Mouse (Mus musculus) forebrain, embryonic 16.5 days (tissue): ENCODE data around the gene Rnf220. TPM values are rescaled to one million over a fixed set of nuclear protein-coding genes. Genes with fewer than 3 reads are reported as not detected.

Experiments
- ATAC-seq: fragments of 200-750 bp; cut with Nextera tagmentation; 2 replicates; pipeline ENCODE4 v1.8.0; 2017; ENCODE audit warnings: mild to moderate bottlenecking, moderate library complexity
- H3K27ac ChIP-seq: fragments of 300-500 bp; sonication (generic); 2 replicates; pipeline ENCODE4 v1.5.1; 2014; ENCODE audit warnings: low read length, control low read depth
- H3K27me3 ChIP-seq: fragments of 300-500 bp; sonication (generic); replicated peaks from 2 replicates; pipeline ENCODE4 v1.6.1; 2014; ENCODE audit warnings: low read length; ENCODE audit not compliant: control insufficient read depth, insufficient read depth
- H3K36me3 ChIP-seq: fragments of 300-500 bp; sonication (generic); 2 replicates; pipeline ENCODE4 v1.6.1; 2014; ENCODE audit not compliant: control insufficient read depth, insufficient read depth
- H3K4me1 ChIP-seq: fragments of 300-500 bp; sonication (generic); replicated peaks from 2 replicates; pipeline ENCODE4 v1.6.1; 2014; ENCODE audit warnings: low read length; ENCODE audit not compliant: control insufficient read depth, insufficient read depth
- H3K4me2 ChIP-seq: fragments of 300-500 bp; sonication (generic); 2 replicates; pipeline ENCODE4 v1.6.1; 2014; ENCODE audit warnings: mild to moderate bottlenecking, low read length, control low read depth
- H3K4me3 ChIP-seq: fragments of 300-500 bp; sonication (generic); replicated peaks from 2 replicates; pipeline ENCODE4 v1.5.1; 2014; ENCODE audit warnings: mild to moderate bottlenecking, low read length, control low read depth
- H3K9ac ChIP-seq: fragments of 300-500 bp; sonication (generic); replicated peaks from 2 replicates; pipeline ENCODE4 v1.6.1; 2014; ENCODE audit warnings: low read depth, low read length, control low read depth
- H3K9me3 ChIP-seq: fragments of 300-500 bp; sonication (generic); 2 replicates; pipeline ENCODE4 v1.6.1; 2016; ENCODE audit warnings: low read length; ENCODE audit not compliant: control insufficient read depth
- WGBS: fragments of 180-500 bp; shearing (Covaris S2); extraction: QIAGEN DNeasy Blood & Tissue Kit; methylation state at CpG from one replicate; pipeline ENCODE4 v1.1.7; 2014; 5-methylcytosine and 5-hydroxymethylcytosine counted together
- polyA plus RNA-seq: library from polyadenylated mRNA; unstranded; fragments of >200 nt; fragmentation: Nextera tagmentation; extraction: Ambion mirVana; gene quantifications from 2 replicates; pipeline ENCODE4 v1.2.1, GENCODE M21; 2015

Gene Rnf220
- polyA plus RNA-seq, 1 experiment from 2014 or later: 129 TPM

DNA sequence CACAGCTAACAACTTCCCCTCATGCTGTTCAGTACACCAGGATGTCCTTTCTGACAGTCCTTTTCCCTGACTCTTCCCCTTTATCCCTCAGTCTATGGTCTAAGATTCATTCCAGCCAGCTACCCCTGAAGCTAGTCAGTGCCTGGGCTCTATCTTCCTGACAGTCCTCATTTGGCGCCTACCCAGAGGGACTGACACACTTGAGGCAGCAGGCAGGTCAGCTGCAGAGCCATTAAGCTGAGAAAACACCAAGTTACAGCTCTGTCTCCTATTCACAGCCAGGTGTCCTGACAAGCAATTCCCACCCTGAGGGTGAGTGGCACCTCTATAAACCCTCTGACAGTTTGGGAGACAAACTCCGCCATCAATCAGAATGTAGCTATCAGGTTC is 217.6 kb downstream of the Rnf220 start:
- ATAC-seq: no peak
- H3K9me3 ChIP-seq: peaks cover 5% of the 10 kb centered on the region; the same call in 1 of the 2 replicates
- no peak overlapping the region for H3K27ac ChIP-seq
- H3K4me3 ChIP-seq: no peak overlapping the region
- 84% methylated on average over 2 of the region's 2 CpGs for WGBS
- peaks cover 29% of the 10 kb centered on the region for H3K36me3 ChIP-seq
- H3K4me2 ChIP-seq: no peak overlapping the region
- no peak overlapping the region for H3K9ac ChIP-seq
- H3K4me1 ChIP-seq: peaks cover 25% of the 10 kb centered on the region
- no peaks in the 10 kb centered on the region for H3K27me3 ChIP-seq

DNA sequence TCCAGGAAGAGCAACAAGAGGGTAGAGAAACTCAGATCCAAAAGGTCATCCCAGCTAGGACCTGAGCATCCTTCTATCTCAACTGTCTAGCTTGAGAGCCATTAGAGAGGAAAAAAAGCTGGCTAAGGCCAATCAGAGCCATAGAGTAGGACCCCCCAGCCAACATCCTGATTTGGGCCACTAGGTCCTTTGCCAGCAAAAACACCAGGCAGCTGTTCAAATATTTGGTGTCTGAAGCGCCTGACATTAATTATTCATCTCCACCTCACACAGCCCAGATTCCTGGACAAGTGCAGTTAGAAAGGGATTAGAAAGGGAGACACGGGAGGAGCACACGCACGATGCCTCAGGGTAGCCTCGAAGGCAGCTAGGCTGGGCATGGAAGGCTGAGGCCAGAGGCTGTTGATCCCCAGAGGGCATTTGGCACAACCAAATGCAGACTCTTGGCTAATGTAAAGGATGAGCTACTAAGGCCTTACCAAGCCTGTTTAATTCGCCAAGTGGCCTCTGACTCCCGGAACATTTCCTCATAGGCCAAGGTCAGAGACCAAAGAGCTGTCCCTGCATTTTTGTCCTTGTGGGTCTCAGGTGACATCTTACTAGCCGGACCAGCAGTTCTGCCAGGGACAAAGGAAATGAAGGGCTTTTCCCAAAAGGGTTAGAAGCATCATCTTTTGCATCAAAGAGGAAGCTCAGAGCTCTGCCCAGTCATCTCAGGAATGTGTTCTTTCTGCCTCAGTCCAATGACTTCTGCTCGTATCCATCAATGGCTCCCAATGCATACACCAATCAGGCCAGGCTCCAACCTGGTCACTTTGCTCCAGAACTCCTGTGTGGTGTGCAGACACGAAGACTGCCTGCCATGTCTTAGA is 218.2 kb downstream of the Rnf220 start:
- Histone ChIP-seq H3K27ac (no peak overlapping the region), H3K9ac (no peak overlapping the region), H3K27me3 (no peaks in the 10 kb centered on the region), H3K4me3 (no peak overlapping the region), H3K4me2 (no peak overlapping the region), H3K36me3 (peaks cover 33% of the 10 kb centered on the region), H3K9me3 (peaks cover 10% of the 10 kb centered on the region; the same call in 1 of the 2 replicates), H3K4me1 (peaks cover 19% of the 10 kb centered on the region)
- 82% methylated on average over 10 of the region's 10 CpGs for WGBS
- ATAC-seq: no peak

DNA sequence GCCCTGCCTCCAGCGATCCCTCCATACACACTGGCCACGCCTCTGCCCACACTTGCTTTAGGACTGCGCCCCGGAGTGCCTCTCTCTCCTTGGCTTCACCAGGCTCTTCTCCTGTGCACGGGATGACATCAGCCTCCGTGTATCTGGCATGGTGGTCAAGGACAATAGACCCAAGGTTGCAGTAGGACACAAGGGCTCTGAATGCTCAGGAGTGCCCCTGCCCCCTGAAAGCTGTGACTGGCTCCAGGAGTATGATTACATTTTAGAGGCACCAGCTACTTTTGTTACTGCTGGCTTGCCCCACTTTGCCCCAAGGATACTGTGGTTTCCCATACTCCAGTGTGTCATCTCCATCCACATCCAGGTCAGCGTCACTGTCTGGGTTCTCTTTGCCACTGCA is 219.2 kb downstream of the Rnf220 start:
- no peak overlapping the region for H3K27ac ChIP-seq
- peaks cover 37% of the 10 kb centered on the region for H3K36me3 ChIP-seq
- H3K4me1 ChIP-seq: peaks cover 13% of the 10 kb centered on the region
- peaks cover 10% of the 10 kb centered on the region; the same call in 1 of the 2 replicates for H3K9me3 ChIP-seq
- no peak for ATAC-seq
- WGBS: 96% methylated on average over 7 of the region's 7 CpGs
- H3K27me3 ChIP-seq: no peaks in the 10 kb centered on the region
- no peak overlapping the region for H3K4me2 ChIP-seq
- no peak overlapping the region for H3K4me3 ChIP-seq
- no peak overlapping the region for H3K9ac ChIP-seq

DNA sequence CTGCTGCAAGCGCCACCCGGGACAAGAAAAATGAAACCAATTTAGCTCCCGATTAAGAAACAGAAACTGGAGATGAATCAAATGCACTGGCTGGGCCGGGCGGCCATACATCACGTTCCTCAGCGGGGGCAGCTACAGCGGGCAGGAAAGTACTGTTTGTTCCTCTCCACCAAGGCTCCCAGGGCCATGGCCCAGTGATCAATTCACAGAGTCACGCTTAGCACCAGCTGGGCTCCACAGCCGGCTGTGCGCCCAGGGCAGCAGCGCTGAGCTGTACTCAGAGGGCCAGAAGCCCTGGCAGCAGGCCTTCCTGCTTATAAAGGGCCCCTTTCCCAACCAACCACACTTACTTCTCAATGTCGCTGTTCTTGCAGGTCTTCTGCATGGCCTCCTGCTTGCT is 219.8 kb downstream of the Rnf220 start:
- H3K4me3 ChIP-seq: no peak overlapping the region
- no peaks in the 10 kb centered on the region for H3K27me3 ChIP-seq
- ATAC-seq: no peak
- H3K4me2 ChIP-seq: no peak overlapping the region
- H3K27ac ChIP-seq: no peak overlapping the region
- H3K9ac ChIP-seq: no peak overlapping the region
- peaks cover 13% of the 10 kb centered on the region for H3K4me1 ChIP-seq
- 92% methylated on average over 13 of the region's 13 CpGs for WGBS
- H3K36me3 ChIP-seq: peaks cover 38% of the 10 kb centered on the region
- peaks cover 10% of the 10 kb centered on the region; the same call in 1 of the 2 replicates for H3K9me3 ChIP-seq

DNA sequence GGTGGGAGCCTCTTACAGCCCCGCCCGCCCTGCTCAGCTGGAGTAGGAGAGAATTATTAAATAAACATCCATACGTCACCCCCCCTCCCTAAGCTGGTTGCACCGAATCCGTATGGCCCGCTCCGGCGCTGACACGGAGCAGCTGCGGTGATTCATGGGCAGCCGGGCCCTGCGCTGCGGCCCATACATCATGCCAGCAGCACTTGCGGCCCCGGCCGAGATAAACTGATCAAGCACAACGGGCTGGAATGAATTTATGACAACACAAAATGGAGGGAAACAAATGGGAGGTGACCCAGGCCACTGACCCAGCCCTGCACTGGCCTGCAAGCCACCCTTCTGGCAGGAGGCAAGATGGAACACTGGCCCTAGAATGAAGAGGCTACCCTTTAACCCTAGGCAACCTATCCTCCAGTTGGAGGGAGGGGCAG is 220.6 kb downstream of the Rnf220 start:
- Histone ChIP-seq H3K27ac (no peak overlapping the region), H3K9ac (no peak overlapping the region), H3K9me3 (peaks cover 10% of the 10 kb centered on the region; the same call in 1 of the 2 replicates), H3K36me3 (peaks cover 41% of the 10 kb centered on the region), H3K4me1 (peaks cover 10% of the 10 kb centered on the region), H3K27me3 (no peaks in the 10 kb centered on the region), H3K4me2 (no peak overlapping the region), H3K4me3 (no peak overlapping the region)
- no peak for ATAC-seq
- 96% methylated on average over 17 of the region's 17 CpGs for WGBS

DNA sequence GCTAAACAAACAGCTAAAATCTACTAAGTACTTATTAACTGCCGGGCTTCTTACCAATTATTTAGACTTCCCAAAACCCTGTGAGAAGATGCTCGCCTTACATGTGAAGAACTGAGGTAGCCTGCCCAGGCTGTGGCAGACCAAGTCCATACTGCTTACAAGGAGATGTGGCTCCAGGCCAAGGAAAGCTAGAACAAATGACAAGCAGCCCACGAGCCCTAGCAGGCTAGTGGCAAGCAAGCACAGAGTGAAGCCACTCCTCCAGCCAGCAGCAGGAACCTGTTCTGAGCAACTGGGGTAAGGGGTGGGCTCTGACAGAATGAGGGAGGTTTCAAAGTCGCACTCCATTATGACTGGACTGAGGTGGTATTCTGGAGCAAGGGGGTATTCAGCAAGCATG is 222.1 kb downstream of the Rnf220 start:
- ATAC-seq: no peak
- H3K4me2 ChIP-seq: no peak overlapping the region
- H3K4me1 ChIP-seq: no peaks in the 10 kb centered on the region; the same call in 1 of the 2 replicates
- H3K36me3 ChIP-seq: peaks cover 41% of the 10 kb centered on the region
- H3K9me3 ChIP-seq: peaks cover 10% of the 10 kb centered on the region; the same call in 1 of the 2 replicates
- H3K9ac ChIP-seq: no peak overlapping the region
- no peak overlapping the region for H3K4me3 ChIP-seq
- no peak overlapping the region for H3K27ac ChIP-seq
- 85% methylated on average over 4 of the region's 4 CpGs for WGBS
- no peaks in the 10 kb centered on the region for H3K27me3 ChIP-seq

DNA sequence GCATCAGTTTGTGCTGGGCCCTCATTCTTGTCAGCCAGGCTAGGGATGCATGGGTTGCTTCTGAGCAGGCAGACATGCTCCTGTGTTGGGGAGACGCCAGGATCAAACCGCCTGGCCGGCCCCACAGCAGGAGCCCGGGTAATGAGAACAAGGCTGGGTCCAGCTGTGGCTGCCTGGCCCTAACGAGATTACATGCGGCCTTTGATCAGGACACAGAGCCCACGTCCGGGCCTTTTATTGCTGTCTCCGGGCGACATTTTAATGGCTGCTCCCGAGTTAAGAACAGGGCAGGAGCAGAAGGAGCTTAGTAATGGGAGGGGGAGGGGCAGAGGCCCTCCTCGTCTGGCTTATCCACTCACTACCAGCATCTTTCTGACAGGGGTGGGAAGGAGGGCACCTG is 224.4 kb downstream of the Rnf220 start:
- H3K36me3 ChIP-seq: peaks cover 38% of the 10 kb centered on the region

DNA sequence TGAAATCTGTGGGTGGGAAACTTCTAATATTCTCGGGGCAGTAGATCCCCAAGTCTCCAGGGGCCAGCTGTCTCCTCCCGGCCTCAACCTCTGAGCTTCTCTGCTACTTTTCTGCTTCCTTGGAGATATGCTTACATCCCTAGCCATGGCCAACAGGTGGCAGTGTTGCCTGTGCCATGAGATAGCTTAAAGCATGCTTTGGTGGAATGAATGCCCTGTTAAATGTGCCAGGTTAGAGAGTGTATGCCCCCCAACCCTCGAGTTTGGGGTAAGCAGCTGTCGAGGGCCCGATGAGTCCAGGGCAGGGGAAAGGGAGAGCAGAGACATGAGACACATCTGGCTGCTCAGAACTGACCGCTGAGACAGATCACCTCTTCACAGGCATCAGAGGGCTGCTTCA is 226.6 kb downstream of the Rnf220 start:
- Histone ChIP-seq H3K4me1 (no peaks in the 10 kb centered on the region), H3K36me3 (peaks cover 22% of the 10 kb centered on the region), H3K27ac (no peak overlapping the region), H3K9ac (no peak overlapping the region), H3K4me2 (no peak overlapping the region), H3K4me3 (no peak overlapping the region), H3K27me3 (no peaks in the 10 kb centered on the region), H3K9me3 (peaks cover 10% of the 10 kb centered on the region; the same call in 1 of the 2 replicates)
- 11% methylated on average over 6 of the region's 6 CpGs for WGBS
- ATAC-seq: peak; percentile 61

More for the DNA sequence above, 224.4 kb downstream of the Rnf220 start:
- 4% methylated on average over 12 of the region's 12 CpGs for WGBS
- Histone ChIP-seq H3K4me2 (no peak overlapping the region), H3K9ac (no peak overlapping the region), H3K4me3 (no peak overlapping the region), H3K9me3 (peaks cover 10% of the 10 kb centered on the region; the same call in 1 of the 2 replicates), H3K27ac (no peak overlapping the region), H3K27me3 (no peaks in the 10 kb centered on the region), H3K4me1 (no peaks in the 10 kb centered on the region)
- peak; percentile 31; the same call in 1 of the 2 replicates for ATAC-seq

DNA sequence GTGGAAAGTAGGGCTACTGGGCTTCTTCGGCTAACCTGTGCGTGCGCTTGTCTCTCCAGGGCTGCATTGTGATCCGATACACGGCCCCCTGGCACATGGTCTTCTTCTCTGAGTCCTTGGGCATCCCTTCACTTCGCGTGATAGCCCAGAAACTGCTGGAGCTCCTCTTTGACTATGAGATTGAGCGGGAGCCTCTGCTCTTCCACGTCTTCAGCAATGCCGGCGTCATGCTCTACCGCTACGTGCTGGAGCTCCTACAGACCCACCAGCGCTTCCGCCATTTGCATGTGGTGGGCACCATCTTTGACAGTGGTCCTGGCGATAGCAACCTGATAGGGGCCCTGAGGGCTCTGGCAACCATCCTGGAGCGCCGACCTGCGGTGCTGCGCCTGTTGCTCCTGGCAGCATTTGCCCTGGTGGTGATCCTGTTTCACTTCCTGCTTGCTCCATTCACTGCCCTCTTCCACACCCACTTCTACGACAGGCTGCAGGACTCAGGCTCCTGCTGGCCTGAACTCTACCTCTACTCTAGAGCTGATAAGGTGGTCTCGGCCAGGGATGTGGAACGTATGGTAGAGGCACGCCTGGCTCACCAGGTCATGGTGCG is 228.9 kb downstream of the Rnf220 start:
- Histone ChIP-seq H3K9ac (no peak overlapping the region), H3K36me3 (peaks cover 5% of the 10 kb centered on the region), H3K27me3 (no peaks in the 10 kb centered on the region), H3K4me2 (no peak overlapping the region), H3K4me3 (no peak overlapping the region), H3K9me3 (no peaks in the 10 kb centered on the region), H3K27ac (no peak overlapping the region), H3K4me1 (no peaks in the 10 kb centered on the region)
- 90% methylated on average over 25 of the region's 25 CpGs for WGBS
- no peak for ATAC-seq
